Mouse (Mus musculus): ENCODE measurements around the gene Myo10. TPM values are rescaled to one million over a fixed set of nuclear protein-coding genes. Genes with fewer than 3 reads are reported as not detected.

Myo10 gene
- polyA plus RNA-seq, 1 experiment, result 25.2 TPM

GRCm38 (mm10) chr15:25758500-25759086 lies 136.3 kb downstream of the Myo10 start:
- H3K4me1 ChIP-seq (ENCODE audit: control insufficient read depth, insufficient read depth, insufficient read length, low read length), result no peaks in the 10 kb centered on the region
- H3K4me3 ChIP-seq (ENCODE audit: insufficient read depth, low read depth, low read length), result no peak overlapping the region
- no peak overlapping the region for H3K27ac ChIP-seq (replicated peaks; ENCODE audit: low read depth, low read length)

- peaks cover 9% of the 10 kb centered on the region for H3K4me1 ChIP-seq (ENCODE audit: control insufficient read depth, insufficient read depth, insufficient read length, low read length)
- H3K4me3 ChIP-seq (ENCODE audit: insufficient read depth, low read depth, low read length), result no peak overlapping the region
- H3K27ac ChIP-seq (replicated peaks; ENCODE audit: low read depth, low read length), result no peak overlapping the region
Observed at GRCm38 (mm10) chr15:25760304-25760703, 138.0 kb downstream of the Myo10 start.

GRCm38 (mm10) chr15:25761049-25761448 lies 138.7 kb downstream of the Myo10 start:
- Histone ChIP-seq H3K4me3 (ENCODE audit: insufficient read depth, low read depth, low read length) (no peak overlapping the region), H3K27ac (replicated peaks; ENCODE audit: low read depth, low read length) (no peak overlapping the region)

GRCm38 (mm10) chr15:25761800-25762211 lies 139.5 kb downstream of the Myo10 start:
- Histone ChIP-seq H3K27ac (replicated peaks; ENCODE audit: low read depth, low read length) (no peak overlapping the region), H3K4me3 (ENCODE audit: insufficient read depth, low read depth, low read length) (no peak overlapping the region), H3K4me1 (ENCODE audit: control insufficient read depth, insufficient read depth, insufficient read length, low read length) (peaks cover 9% of the 10 kb centered on the region)

More at GRCm38 (mm10) chr15:25761049-25761448, 138.7 kb downstream of the Myo10 start:
- H3K4me1 ChIP-seq (ENCODE audit: control insufficient read depth, insufficient read depth, insufficient read length, low read length), result peaks cover 9% of the 10 kb centered on the region

GRCm38 (mm10) chr15:25762306-25762705 lies 140.0 kb downstream of the Myo10 start:
- Histone ChIP-seq H3K4me1 (ENCODE audit: control insufficient read depth, insufficient read depth, insufficient read length, low read length) (peaks cover 13% of the 10 kb centered on the region), H3K27ac (replicated peaks; ENCODE audit: low read depth, low read length) (no peak overlapping the region), H3K4me3 (ENCODE audit: insufficient read depth, low read depth, low read length) (no peak overlapping the region)

GRCm38 (mm10) chr15:25763106-25763505 lies 140.8 kb downstream of the Myo10 start:
- Histone ChIP-seq H3K27ac (replicated peaks; ENCODE audit: low read depth, low read length) (no peak overlapping the region), H3K4me3 (ENCODE audit: insufficient read depth, low read depth, low read length) (no peak overlapping the region)

GRCm38 (mm10) chr15:25764653-25765352 lies 142.5 kb downstream of the Myo10 start:
- no peak overlapping the region for H3K4me3 ChIP-seq (ENCODE audit: insufficient read depth, low read depth, low read length)
- no peak overlapping the region for H3K27ac ChIP-seq (replicated peaks; ENCODE audit: low read depth, low read length)
- peaks cover 20% of the 10 kb centered on the region for H3K4me1 ChIP-seq (ENCODE audit: control insufficient read depth, insufficient read depth, insufficient read length, low read length)

More at GRCm38 (mm10) chr15:25763106-25763505, 140.8 kb downstream of the Myo10 start:
- H3K4me1 ChIP-seq (ENCODE audit: control insufficient read depth, insufficient read depth, insufficient read length, low read length), result peaks cover 17% of the 10 kb centered on the region

GRCm38 (mm10) chr15:25767777-25768176 lies 145.5 kb downstream of the Myo10 start:
- Histone ChIP-seq H3K4me3 (ENCODE audit: insufficient read depth, low read depth, low read length) (no peak overlapping the region), H3K27ac (replicated peaks; ENCODE audit: low read depth, low read length) (peak overlapping the region; percentile 27; the same call in 1 of the 2 replicates)

GRCm38 (mm10) chr15:25769524-25770255 lies 147.4 kb downstream of the Myo10 start:
- H3K27ac ChIP-seq (replicated peaks; ENCODE audit: low read depth, low read length), result peak overlapping the region; percentile 21; the same call in 1 of the 2 replicates
- H3K4me1 ChIP-seq (ENCODE audit: control insufficient read depth, insufficient read depth, insufficient read length, low read length), result peaks cover 17% of the 10 kb centered on the region
- H3K4me3 ChIP-seq (ENCODE audit: insufficient read depth, low read depth, low read length), result no peak overlapping the region

More at GRCm38 (mm10) chr15:25767777-25768176, 145.5 kb downstream of the Myo10 start:
- H3K4me1 ChIP-seq (ENCODE audit: control insufficient read depth, insufficient read depth, insufficient read length, low read length), result peaks cover 20% of the 10 kb centered on the region

GRCm38 (mm10) chr15:25771782-25772181 lies 149.5 kb downstream of the Myo10 start:
- peaks cover 17% of the 10 kb centered on the region for H3K4me1 ChIP-seq (ENCODE audit: control insufficient read depth, insufficient read depth, insufficient read length, low read length)
- no peak overlapping the region for H3K27ac ChIP-seq (replicated peaks; ENCODE audit: low read depth, low read length)
- H3K4me3 ChIP-seq (ENCODE audit: insufficient read depth, low read depth, low read length), result no peak overlapping the region

GRCm38 (mm10) chr15:25773711-25774513 lies 151.6 kb downstream of the Myo10 start:
- Histone ChIP-seq H3K4me1 (ENCODE audit: control insufficient read depth, insufficient read depth, insufficient read length, low read length) (peaks cover 9% of the 10 kb centered on the region; the same call in 1 of the 2 replicates), H3K27ac (replicated peaks; ENCODE audit: low read depth, low read length) (peak overlapping the region; percentile 80), H3K4me3 (ENCODE audit: insufficient read depth, low read depth, low read length) (peak overlapping the region; percentile 69)

GRCm38 (mm10) chr15:25778937-25779336 lies 156.6 kb downstream of the Myo10 start:
- H3K27ac ChIP-seq (replicated peaks; ENCODE audit: low read depth, low read length), result no peak overlapping the region

GRCm38 (mm10) chr15:25779522-25780191 lies 157.3 kb downstream of the Myo10 start:
- Histone ChIP-seq H3K27ac (replicated peaks; ENCODE audit: low read depth, low read length) (no peak overlapping the region), H3K4me3 (ENCODE audit: insufficient read depth, low read depth, low read length) (no peak overlapping the region), H3K4me1 (ENCODE audit: control insufficient read depth, insufficient read depth, insufficient read length, low read length) (peaks cover 2% of the 10 kb centered on the region; the same call in 1 of the 2 replicates)

More at GRCm38 (mm10) chr15:25778937-25779336, 156.6 kb downstream of the Myo10 start:
- 0 out of 2 replicates have a peak, but pooled peaks cover 2% of the 10 kb centered on the region for H3K4me1 ChIP-seq (ENCODE audit: control insufficient read depth, insufficient read depth, insufficient read length, low read length)
- no peak overlapping the region for H3K4me3 ChIP-seq (ENCODE audit: insufficient read depth, low read depth, low read length)

- Histone ChIP-seq H3K4me1 (ENCODE audit: control insufficient read depth, insufficient read depth, insufficient read length, low read length) (peaks cover 15% of the 10 kb centered on the region), H3K4me3 (ENCODE audit: insufficient read depth, low read depth, low read length) (no peak overlapping the region), H3K27ac (replicated peaks; ENCODE audit: low read depth, low read length) (no peak overlapping the region)
Observed at GRCm38 (mm10) chr15:25781053-25781452, 158.7 kb downstream of the Myo10 start.

All from brown adipose tissue, adult 24 weeks (tissue).